Mouse (Mus musculus) forebrain, embryonic 14.5 days (tissue): ENCODE measurements around the gene Cuta. TPM values are rescaled to one million over a fixed set of nuclear protein-coding genes. Genes with fewer than 3 reads are reported as not detected.

Source experiments
- ATAC-seq: fragments of 200-750 bp; cut with Nextera tagmentation; 2 replicates; pipeline ENCODE4 v1.8.0; 2017; ENCODE audit warnings: mild to moderate bottlenecking, moderate library complexity
- DNase-seq: peaks from one replicate; pipeline ENCODE4 v3.0.0-alpha.2; 2015; ENCODE audit warnings: low spot score
- H3K27ac ChIP-seq: fragments of 300-500 bp; sonication (generic); 2 replicates; pipeline ENCODE4 v1.5.1; 2014; ENCODE audit warnings: low read depth, mild to moderate bottlenecking, control low read depth, low read length, moderate library complexity
- H3K27me3 ChIP-seq: fragments of 300-500 bp; sonication (generic); replicated peaks from 2 replicates; pipeline ENCODE4 v1.6.1; 2014; ENCODE audit warnings: low read length, control low read depth, mixed read lengths; ENCODE audit not compliant: control insufficient read depth, insufficient read depth
- H3K36me3 ChIP-seq: fragments of 300-500 bp; sonication (generic); 2 replicates; pipeline ENCODE4 v1.6.1; 2014; ENCODE audit warnings: low read length, control low read depth; ENCODE audit not compliant: control insufficient read depth, insufficient read depth
- H3K4me1 ChIP-seq: fragments of 300-500 bp; sonication (generic); 2 replicates; pipeline ENCODE4 v1.6.1; 2014; ENCODE audit warnings: antibody characterized with exemption, low read length, control low read depth; ENCODE audit not compliant: control insufficient read depth, insufficient read depth
- H3K4me2 ChIP-seq: fragments of 300-500 bp; sonication (generic); 2 replicates; pipeline ENCODE4 v1.6.1; 2014; ENCODE audit warnings: mild to moderate bottlenecking, control low read depth, low read length
- H3K4me3 ChIP-seq: fragments of 300-500 bp; sonication (generic); 2 replicates; pipeline ENCODE4 v1.5.1; 2014; ENCODE audit warnings: low read depth, low read length, control low read depth
- H3K9ac ChIP-seq: fragments of 300-500 bp; sonication (generic); 2 replicates; pipeline ENCODE4 v1.6.1; 2014; ENCODE audit warnings: mild to moderate bottlenecking, low read length, control low read depth, moderate library complexity
- H3K9me3 ChIP-seq: fragments of 300-500 bp; sonication (generic); replicated peaks from 2 replicates; pipeline ENCODE4 v1.6.1; 2016; ENCODE audit warnings: low read length, control low read depth, mixed read lengths; ENCODE audit not compliant: control insufficient read depth
- WGBS: fragments of 180-500 bp; shearing (Covaris S2); extraction: QIAGEN DNeasy Blood & Tissue Kit; methylation state at CpG from one replicate; pipeline ENCODE4 v1.1.7; 2014; 5-methylcytosine and 5-hydroxymethylcytosine counted together
- polyA plus RNA-seq: library from polyadenylated mRNA; unstranded; fragments of >200 nt; fragmentation: Nextera tagmentation; extraction: Ambion mirVana; gene quantifications from 2 replicates; pipeline ENCODE4 v1.2.1, GENCODE M21; 2014

Gene Cuta
- polyA plus RNA-seq, 1 experiment from 2014 or later = 150 TPM

DNA sequence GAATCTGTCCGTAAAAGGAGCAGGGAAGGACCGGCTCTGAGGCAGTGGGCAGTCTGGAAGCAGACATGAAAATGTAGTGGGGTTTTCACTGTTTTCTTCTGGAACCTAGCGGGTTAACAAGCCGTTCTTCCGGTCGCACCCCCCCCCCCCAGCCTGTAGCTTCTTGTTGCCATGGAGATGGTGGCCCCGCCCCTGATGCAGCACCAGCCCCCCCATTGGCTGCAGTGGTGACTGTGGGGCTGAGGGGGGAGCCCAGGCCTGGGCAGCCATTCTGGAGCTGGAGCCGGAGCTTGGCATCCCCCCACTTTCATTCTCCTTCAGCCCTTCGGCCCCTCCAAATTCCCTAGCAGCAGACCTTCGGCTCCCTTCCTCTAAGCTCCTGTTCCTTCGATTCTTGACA is 12.0 kb upstream of the Cuta start:
- DNase-seq = peak; percentile 92

DNA sequence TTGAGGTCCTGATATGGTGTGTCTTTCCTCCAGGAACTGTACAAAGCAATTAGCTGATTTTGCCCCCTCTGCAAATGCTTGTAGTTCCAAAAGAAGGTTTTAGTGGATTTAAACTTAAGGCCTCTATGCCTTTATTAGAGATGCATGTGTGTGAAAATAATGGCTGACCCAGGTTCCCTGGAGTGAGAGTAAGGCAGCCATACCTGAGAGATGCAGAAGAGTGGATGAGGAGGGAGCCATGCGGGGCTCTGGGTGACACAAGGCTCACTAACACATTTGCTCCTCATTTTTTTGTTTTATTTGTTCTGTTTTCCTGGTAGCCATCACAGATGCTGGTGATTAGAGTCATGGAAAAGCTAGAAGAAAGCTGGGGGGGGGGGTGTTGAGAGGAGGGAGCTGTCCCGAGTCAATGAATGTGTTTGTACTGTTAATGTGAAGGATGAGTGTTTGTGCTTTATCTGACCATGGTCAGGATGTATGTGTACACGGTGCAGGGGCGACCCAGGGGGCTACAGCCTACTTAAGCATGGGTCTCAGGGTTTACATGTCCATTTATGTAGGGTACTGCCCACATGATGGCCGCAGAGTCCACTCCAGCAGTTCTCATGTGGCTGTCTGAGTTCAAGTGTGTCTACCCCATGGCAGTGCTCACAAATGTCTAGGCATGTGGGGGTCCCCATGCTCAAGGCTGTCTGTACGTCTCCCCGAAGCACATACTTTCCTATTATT is 11.4 kb upstream of the Cuta start:
- ATAC-seq = no peak
- Histone ChIP-seq H3K27me3 (no peaks in the 10 kb centered on the region), H3K4me3 (peak overlapping the region; percentile 32), H3K9ac (peak overlapping the region; percentile 63), H3K4me2 (peak overlapping the region; percentile 91), H3K4me1 (peaks cover 57% of the 10 kb centered on the region), H3K9me3 (no peaks in the 10 kb centered on the region), H3K36me3 (peaks cover 13% of the 10 kb centered on the region), H3K27ac (peak overlapping the region; percentile 71; the same call in 1 of the 2 replicates)
- WGBS = 30% methylated on average over 7 of the region's 7 CpGs
- no peak for DNase-seq

More for the DNA sequence above, 12.0 kb upstream of the Cuta start:
- H3K4me1 ChIP-seq = peaks cover 51% of the 10 kb centered on the region
- H3K27ac ChIP-seq = peak overlapping the region; percentile 71; the same call in 1 of the 2 replicates
- WGBS = 0% methylated on average over 11 of the region's 11 CpGs
- peak; percentile 72 for ATAC-seq
- H3K27me3 ChIP-seq = no peaks in the 10 kb centered on the region
- H3K4me2 ChIP-seq = peak overlapping the region; percentile 91
- H3K9ac ChIP-seq = peak overlapping the region; percentile 63
- peaks cover 20% of the 10 kb centered on the region for H3K36me3 ChIP-seq
- no peaks in the 10 kb centered on the region for H3K9me3 ChIP-seq
- peak overlapping the region; percentile 32 for H3K4me3 ChIP-seq

DNA sequence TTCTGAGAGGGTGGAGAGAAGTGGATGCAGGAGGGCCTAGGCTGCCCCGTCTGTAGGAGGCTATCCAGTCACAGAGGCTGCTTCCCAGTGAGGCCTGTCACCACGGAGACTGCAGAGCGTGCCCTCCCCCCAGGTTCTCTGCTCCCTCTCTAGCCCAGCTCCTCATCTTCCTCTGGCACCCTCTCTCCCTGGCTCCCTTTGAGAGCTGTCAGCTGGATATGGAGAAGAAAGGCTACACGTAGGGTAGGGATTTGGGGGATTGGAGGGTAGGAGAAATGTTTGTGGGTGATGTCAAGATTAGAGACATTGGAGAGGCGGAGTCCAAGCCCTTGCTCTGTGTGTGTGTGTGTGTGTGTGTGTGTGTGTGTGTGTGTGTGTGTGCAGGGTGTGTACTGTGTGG is 10.5 kb upstream of the Cuta start:
- Histone ChIP-seq H3K9ac (peak overlapping the region; percentile 88), H3K4me3 (peak overlapping the region; percentile 68), H3K9me3 (no peaks in the 10 kb centered on the region), H3K4me2 (peak overlapping the region; percentile 91), H3K27ac (peak overlapping the region; percentile 90), H3K4me1 (peaks cover 60% of the 10 kb centered on the region), H3K36me3 (peaks cover 5% of the 10 kb centered on the region), H3K27me3 (no peaks in the 10 kb centered on the region)
- DNase-seq (peak; percentile 9), ATAC-seq (no peak)
- 37% methylated on average over 5 of the region's 5 CpGs for WGBS

DNA sequence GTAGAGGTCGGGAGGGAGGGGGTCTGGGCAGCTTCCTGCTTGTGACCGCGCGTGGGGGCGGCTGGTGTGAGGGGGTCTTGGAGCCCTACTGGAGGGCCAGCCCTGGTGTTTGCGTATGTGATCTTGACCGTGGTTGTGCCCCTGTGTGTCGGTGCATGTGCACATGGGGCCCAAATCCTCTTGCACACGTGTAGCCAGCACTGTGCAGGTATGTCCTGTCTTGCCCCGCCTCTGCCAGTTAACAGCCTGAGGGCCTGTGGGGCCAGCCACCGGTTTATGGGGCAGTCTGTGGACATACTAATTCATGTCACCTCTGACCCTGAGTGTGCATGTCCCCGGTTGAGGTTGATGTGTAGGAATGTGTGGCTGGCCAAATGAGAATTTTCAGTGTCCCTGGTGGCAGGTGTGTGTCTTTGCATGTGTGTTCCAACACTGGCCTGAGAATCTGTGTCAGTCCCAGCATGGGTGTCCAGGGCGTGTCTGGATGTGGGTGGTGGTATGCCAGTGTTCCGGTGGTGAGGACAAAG is 9.7 kb upstream of the Cuta start:
- peak overlapping the region; percentile 91 for H3K4me2 ChIP-seq
- H3K4me1 ChIP-seq = peaks cover 60% of the 10 kb centered on the region
- DNase-seq (peak; percentile 22), ATAC-seq (no peak)
- no peaks in the 10 kb centered on the region for H3K27me3 ChIP-seq
- peak overlapping the region; percentile 90 for H3K27ac ChIP-seq
- peak overlapping the region; percentile 88 for H3K9ac ChIP-seq
- no peaks in the 10 kb centered on the region for H3K9me3 ChIP-seq
- H3K4me3 ChIP-seq = peak overlapping the region; percentile 68
- 9% methylated on average over 13 of the region's 14 CpGs for WGBS
- no peaks in the 10 kb centered on the region for H3K36me3 ChIP-seq

- no peak for ATAC-seq
Measured at GRCm38 (mm10) chr17:26948316-26949050, 9.1 kb upstream of the Cuta start.

DNA sequence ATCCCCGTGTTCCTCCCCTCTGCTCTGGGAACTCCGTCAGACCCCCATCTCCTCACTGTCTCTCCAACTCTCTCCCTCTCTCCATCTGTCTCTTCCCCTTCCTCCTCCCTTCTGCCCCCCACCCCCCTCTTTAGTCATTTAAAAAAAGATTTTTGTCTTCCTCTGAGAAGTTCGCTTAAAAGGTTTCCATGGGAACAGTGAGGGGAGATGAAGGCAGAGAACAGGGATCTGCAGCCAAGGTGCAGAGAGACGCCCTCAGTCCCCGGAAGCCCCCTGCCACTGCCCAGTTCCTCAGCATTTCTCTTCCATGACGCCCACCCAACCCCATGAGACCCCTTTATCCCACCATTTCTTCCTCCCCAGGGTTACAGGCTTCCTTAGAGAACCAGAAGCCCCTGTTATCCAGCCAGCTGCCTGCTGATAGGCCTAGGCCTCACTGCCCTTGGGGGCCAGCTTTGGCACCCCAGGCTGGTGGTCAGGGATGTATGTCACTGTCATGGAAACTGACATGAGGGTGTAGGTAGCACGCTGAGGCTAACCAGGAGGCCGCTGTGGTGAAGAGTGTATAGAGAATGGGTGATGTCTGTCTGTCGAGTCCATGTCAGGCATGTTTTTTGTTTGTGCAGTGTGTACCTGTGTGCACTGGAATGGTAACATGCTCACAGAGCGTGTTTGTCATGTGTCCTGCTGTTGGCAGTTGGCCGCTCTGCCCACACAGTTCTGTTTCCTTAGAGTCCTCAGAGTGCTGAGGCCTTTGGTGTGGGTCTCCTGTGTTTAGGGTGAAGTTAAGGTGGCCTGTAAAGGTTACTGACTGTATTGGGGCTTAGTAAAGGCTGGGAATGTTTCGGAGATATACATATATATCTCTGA is 8.1 kb upstream of the Cuta start:
- Histone ChIP-seq H3K4me2 (peak overlapping the region; percentile 69), H3K27me3 (no peaks in the 10 kb centered on the region), H3K36me3 (no peaks in the 10 kb centered on the region), H3K4me3 (peak overlapping the region; percentile 36), H3K9me3 (no peaks in the 10 kb centered on the region), H3K27ac (peak overlapping the region; percentile 85), H3K9ac (peak overlapping the region; percentile 37), H3K4me1 (peaks cover 61% of the 10 kb centered on the region)
- peak; percentile 70 for DNase-seq
- 24% methylated on average over 12 of the region's 12 CpGs for whole genome bisulfite sequencing
- no peak for ATAC-seq

More at GRCm38 (mm10) chr17:26948316-26949050, 9.1 kb upstream of the Cuta start:
- peak overlapping the region; percentile 90 for H3K27ac ChIP-seq
- H3K27me3 ChIP-seq = no peaks in the 10 kb centered on the region
- H3K4me3 ChIP-seq = peak overlapping the region; percentile 68
- no peaks in the 10 kb centered on the region for H3K36me3 ChIP-seq
- WGBS = under 1% methylated on average over 27 of the region's 87 CpGs
- H3K4me1 ChIP-seq = peaks cover 59% of the 10 kb centered on the region
- peak; percentile 60 for DNase-seq
- peak overlapping the region; percentile 88 for H3K9ac ChIP-seq
- no peaks in the 10 kb centered on the region for H3K9me3 ChIP-seq
- H3K4me2 ChIP-seq = peak overlapping the region; percentile 91

DNA sequence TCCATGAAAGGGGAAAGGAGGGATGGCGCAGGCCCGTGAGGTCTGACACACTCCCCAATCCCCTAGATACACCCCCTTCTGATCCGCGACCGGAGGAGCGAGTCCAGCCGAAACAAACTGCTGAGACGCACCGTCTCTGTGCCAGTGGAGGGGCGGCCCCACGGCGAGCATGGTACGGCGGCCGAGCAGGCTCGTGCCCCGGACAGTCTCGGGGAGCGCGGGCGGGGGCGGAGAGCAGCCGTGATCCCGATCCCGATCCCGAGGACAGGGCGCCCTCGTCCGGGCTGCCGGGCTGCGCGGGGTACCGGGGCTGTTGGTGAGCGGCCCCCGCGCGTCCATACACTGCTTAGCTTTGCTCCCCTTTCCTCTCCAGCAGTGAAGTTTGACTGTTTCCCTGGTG is 7.2 kb upstream of the Cuta start:
- DNase-seq (peak; percentile 50), ATAC-seq (peak; percentile 24)
- Histone ChIP-seq H3K27ac (peak overlapping the region; percentile 85), H3K27me3 (no peaks in the 10 kb centered on the region), H3K36me3 (no peaks in the 10 kb centered on the region), H3K4me2 (peak overlapping the region; percentile 69), H3K4me3 (peak overlapping the region; percentile 36), H3K9ac (peak overlapping the region; percentile 67), H3K4me1 (peaks cover 58% of the 10 kb centered on the region), H3K9me3 (no peaks in the 10 kb centered on the region)
- 2% methylated on average over 34 of the region's 37 CpGs for WGBS

DNA sequence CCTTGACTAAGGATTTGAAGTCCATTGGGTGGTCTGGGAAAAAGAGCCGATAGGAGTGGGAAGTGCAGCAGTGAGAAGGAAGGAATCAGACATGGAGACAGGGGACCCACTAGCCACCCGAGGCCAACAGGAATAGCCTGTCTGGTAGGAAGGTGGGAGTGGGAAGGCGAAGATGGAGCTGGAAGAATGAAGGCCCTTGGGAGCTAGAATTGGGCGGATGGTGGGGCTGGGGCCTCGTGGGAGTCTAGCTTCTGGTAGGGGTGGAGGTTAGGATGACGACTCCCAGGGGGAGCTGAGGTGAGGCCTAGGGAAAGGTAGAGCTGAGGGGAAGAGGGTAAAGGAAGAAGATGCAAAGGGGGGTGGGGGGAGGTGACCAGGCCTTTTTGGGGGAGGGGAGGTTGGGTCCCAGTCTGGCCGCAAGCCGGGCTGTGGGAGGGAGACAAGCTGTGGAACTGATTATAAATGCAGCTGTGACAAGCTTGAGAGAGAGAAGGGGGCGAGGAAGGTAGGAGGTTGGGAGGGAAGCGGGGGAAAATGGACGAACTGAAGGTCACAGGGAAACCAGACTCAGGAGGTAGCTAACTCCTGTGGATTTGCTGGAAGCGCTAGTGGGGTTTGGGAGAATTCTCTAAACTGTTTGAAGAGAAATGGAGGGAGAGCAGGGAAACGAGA is 6.6 kb upstream of the Cuta start:
- whole genome bisulfite sequencing = 26% methylated on average over 13 of the region's 13 CpGs
- ATAC-seq = no peak
- peaks cover 55% of the 10 kb centered on the region for H3K4me1 ChIP-seq

More for the DNA sequence above, 6.6 kb upstream of the Cuta start:
- peak overlapping the region; percentile 36 for H3K4me3 ChIP-seq
- DNase-seq = no peak
- peak overlapping the region; percentile 85 for H3K27ac ChIP-seq
- H3K4me2 ChIP-seq = peak overlapping the region; percentile 69
- H3K27me3 ChIP-seq = no peaks in the 10 kb centered on the region
- H3K36me3 ChIP-seq = no peaks in the 10 kb centered on the region
- H3K9ac ChIP-seq = peak overlapping the region; percentile 67
- H3K9me3 ChIP-seq = no peaks in the 10 kb centered on the region
